Mouse (Mus musculus) cerebellum, adult 9-10 months (tissue): ENCODE measurements at regions not wholly inside any gene's neighbourhood (a gene's known extent, or its start where the extent isn't known, plus 50 kb on each side); places are given as distances from the start of the nearest gene placed in this dataset.
"Not testable (repeated sequence)": the region's sequence is repeated elsewhere in the genome, so short reads cannot be mapped to it uniquely, and the experiment has no call there.

Experiments used
- DNase-seq: peaks from one replicate; pipeline ENCODE4 v3.0.0; 2022

- DNase-seq = no peak
Observed at GRCm38 (mm10) chr5:117040878-117041277, 75.0 kb downstream of the Suds3 start.

GRCm38 (mm10) chr5:117037261-117037660, 78.7 kb downstream of the Suds3 start:
- peak; percentile 80 for DNase-seq

GRCm38 (mm10) chr5:117032130-117032529, 83.8 kb downstream of the Suds3 start:
- DNase-seq = peak; percentile 91

GRCm38 (mm10) chr5:117025689-117026383, 90.1 kb downstream of the Suds3 start:
- no peak for DNase-seq

GRCm38 (mm10) chr5:117018419-117019150, 97.3 kb downstream of the Suds3 start:
- DNase-seq = no peak

- peak; percentile 76 for DNase-seq
Observed at GRCm38 (mm10) chr5:117011128-117011527, 104.8 kb downstream of the Suds3 start.

- peak; percentile 88 for DNase-seq
Observed at GRCm38 (mm10) chr5:117000770-117001201, 115.1 kb downstream of the Suds3 start.

GRCm38 (mm10) chr5:116994508-116994907, 121.4 kb downstream of the Suds3 start:
- DNase-seq = peak; percentile 64

- DNase-seq = peak; percentile 72
Observed at GRCm38 (mm10) chr5:116993674-116994073, 122.2 kb downstream of the Suds3 start.

- DNase-seq = peak; percentile 86
Observed at GRCm38 (mm10) chr5:116991461-116991860, 124.5 kb downstream of the Suds3 start.

- DNase-seq = not testable (repeated sequence)
Observed at GRCm38 (mm10) chr5:116971474-116971873, 144.4 kb downstream of the Suds3 start.

- no peak for DNase-seq
Observed at GRCm38 (mm10) chr5:116964171-116964570, 151.7 kb downstream of the Suds3 start.

GRCm38 (mm10) chr5:116963106-116963505, 152.8 kb downstream of the Suds3 start:
- no peak for DNase-seq

- DNase-seq = no peak
Observed at GRCm38 (mm10) chr5:116960041-116960440, 155.9 kb downstream of the Suds3 start.

GRCm38 (mm10) chr5:116958141-116958540, 157.8 kb downstream of the Suds3 start:
- DNase-seq = peak; percentile 21

GRCm38 (mm10) chr5:116956572-116956971, 159.3 kb downstream of the Suds3 start:
- DNase-seq = no peak

GRCm38 (mm10) chr5:116950280-116950881, 165.5 kb downstream of the Suds3 start:
- no peak for DNase-seq

- DNase-seq = no peak
Observed at GRCm38 (mm10) chr5:116934585-116934984, 181.3 kb downstream of the Suds3 start.

GRCm38 (mm10) chr5:116934151-116934550, 181.8 kb downstream of the Suds3 start:
- no peak for DNase-seq

- no peak for DNase-seq
Observed at GRCm38 (mm10) chr5:116933105-116933504, 182.8 kb downstream of the Suds3 start.

GRCm38 (mm10) chr5:116923761-116924160, 192.2 kb downstream of the Suds3 start:
- DNase-seq = no peak

GRCm38 (mm10) chr5:116922059-116922671, 193.7 kb downstream of the Suds3 start:
- DNase-seq = no peak

- DNase-seq = no peak
Observed at GRCm38 (mm10) chr5:116914876-116915275, 201.0 kb downstream of the Suds3 start.
